Mouse (Mus musculus): Measurements from ENCODE around the gene Cep295nl.
"Not testable (repeated sequence)": the region's sequence is repeated elsewhere in the genome, so short reads cannot be mapped to it uniquely, and the experiment has no call there.

Cep295nl gene

DNA sequence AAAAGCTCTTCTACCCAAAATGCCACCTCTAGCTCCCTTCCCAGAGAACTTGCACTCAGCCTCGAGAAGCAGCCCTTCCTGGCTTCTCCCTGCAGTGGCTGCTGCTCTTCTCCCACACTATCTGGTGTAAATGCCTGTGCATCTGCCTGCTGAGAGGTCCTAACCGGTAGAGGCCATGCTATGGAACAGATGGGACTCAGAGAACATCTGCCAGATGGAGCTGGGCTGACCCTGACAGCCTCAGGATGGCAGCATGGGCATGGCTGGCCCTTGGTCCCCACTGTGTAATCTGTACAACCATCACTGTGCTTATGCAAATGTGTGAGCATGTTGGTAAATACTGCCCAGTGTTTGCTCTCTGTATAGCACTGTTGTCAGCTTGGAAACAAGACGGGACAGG is 19.7 kb downstream of the Cep295nl start:
- in situ Hi-C loops (cut with MboI, MseI), result no loop called here

DNA sequence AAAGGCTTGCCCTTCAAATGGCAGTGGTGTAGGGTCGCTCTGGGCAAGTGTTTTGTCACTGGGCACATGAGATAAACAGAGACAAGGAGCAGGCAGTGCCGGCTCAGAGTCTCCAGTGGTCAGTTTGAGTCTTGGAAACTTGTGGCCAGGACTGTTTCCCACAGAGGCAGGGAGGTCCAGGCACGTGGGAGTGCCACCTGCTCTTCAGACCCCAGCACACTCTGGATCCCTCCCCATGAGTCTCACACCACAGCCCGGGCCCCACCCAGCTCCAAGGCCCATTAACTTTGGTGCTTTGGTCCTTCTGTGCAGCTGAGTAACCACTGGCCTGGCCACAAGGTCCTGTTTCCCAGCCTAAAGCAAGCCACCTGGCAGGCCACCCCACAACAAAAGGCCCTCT is 20.3 kb downstream of the Cep295nl start:
- in situ Hi-C loops (cut with MboI, MseI), result no loop called here

- in situ Hi-C loops (cut with MboI, MseI), result no loop called here
These were observed 20.8 kb downstream of the Cep295nl start for GRCm38 (mm10) chr11:118321500-118321899.

- in situ Hi-C loops (cut with MboI, MseI), result no loop called here
These were observed 23.6 kb downstream of the Cep295nl start for GRCm38 (mm10) chr11:118318678-118319077.

DNA sequence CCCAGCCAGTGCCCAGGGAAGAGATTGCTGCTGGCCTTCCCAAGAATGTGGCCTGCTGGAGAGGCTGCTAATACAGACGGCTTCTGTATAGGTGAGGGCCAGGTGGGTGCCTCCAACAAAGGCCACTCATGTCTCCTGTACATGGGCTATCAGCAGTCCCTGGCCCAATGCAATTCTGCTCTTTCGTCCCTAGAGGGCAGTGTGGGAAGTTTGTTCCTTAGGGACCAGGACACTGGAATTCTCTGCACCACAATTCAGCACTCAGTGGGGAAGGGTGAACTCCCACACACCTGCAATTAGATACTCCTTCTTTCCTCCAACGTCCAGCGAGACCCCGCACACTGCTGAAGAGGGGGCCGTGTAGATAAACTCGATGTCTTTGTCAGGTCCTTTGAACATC is 25.2 kb downstream of the Cep295nl start:
- in situ Hi-C loops (cut with MboI, MseI), result no loop called here

- in situ Hi-C loops (cut with MboI, MseI), result no loop called here
These were observed 26.0 kb downstream of the Cep295nl start for GRCm38 (mm10) chr11:118316231-118316806.

- in situ Hi-C loops (cut with MboI, MseI), result no loop called here
These were observed 30.1 kb downstream of the Cep295nl start for GRCm38 (mm10) chr11:118312132-118312723.

DNA sequence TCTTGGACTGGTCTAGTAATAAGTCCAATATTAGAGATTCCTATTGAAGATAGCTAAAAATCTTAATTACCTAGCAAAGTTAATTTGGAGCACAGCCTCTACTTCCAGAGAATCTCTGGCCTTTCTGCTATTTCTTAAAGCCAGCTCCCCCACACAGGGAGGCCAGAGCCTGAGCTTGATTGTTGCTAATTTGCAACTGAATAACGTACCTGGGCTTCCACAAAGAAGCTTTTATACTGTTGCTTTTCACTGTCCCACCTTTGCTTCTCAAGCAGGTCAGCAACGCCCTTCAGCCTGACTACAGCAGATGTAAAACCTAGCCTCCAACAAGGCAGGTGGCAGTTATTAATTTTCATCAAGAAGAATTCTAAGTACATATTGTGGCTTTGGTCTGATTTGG is 34.3 kb downstream of the Cep295nl start:
- in situ Hi-C loops (cut with MboI, MseI), result not testable (repeated sequence)

GRCm38 (mm10) chr11:118303959-118304358 is 38.3 kb downstream of the Cep295nl start:
- in situ Hi-C loops (cut with MboI, MseI), result not testable (repeated sequence)

- in situ Hi-C loops (cut with MboI, MseI), result no loop called here
These were observed 43.5 kb downstream of the Cep295nl start for GRCm38 (mm10) chr11:118298810-118299209.

- in situ Hi-C loops (cut with MboI, MseI), result no loop called here
These were observed 44.3 kb downstream of the Cep295nl start for GRCm38 (mm10) chr11:118297967-118298366.

GRCm38 (mm10) chr11:118295026-118295425 is 47.3 kb downstream of the Cep295nl start:
- in situ Hi-C loops (cut with MboI, MseI), result no loop called here

GRCm38 (mm10) chr11:118292671-118293070 is 49.6 kb downstream of the Cep295nl start:
- in situ Hi-C loops (cut with MboI, MseI), result no loop called here

- in situ Hi-C loops (cut with MboI, MseI), result loop anchor here (5.0 kb wide), 1 partner anchor 38 kb away; no protein-coding TSS in a partner anchor
These were observed 52.1 kb downstream of the Cep295nl start, which contains the start of gene Usp36 for GRCm38 (mm10) chr11:118289999-118290889. TSS of gene Usp36 (minus strand) at chr11:118290244.

DNA sequence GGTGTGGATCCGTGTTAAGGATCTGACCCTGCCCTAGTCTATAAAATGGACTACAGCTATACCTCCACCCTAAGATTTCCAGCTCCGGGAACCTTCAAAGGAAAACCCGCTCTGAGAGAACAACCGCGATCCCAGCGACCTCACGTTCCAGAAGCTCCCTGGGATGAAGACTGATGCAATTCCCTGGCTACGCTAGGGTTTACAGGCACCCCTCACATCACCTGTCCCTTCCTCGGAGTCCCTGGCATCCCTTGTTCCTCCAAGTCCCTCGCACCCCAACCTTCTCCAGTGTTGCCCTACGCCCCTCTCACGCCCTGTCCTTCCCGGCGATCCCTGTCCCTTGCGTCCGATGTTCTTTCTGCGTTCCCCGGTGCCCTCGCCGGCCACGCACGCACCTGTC is 52.7 kb downstream of the Cep295nl start:
- in situ Hi-C loops (cut with MboI, MseI), result loop anchor here (5.0 kb wide), 1 partner anchor 37 kb away; no protein-coding TSS in a partner anchor

DNA sequence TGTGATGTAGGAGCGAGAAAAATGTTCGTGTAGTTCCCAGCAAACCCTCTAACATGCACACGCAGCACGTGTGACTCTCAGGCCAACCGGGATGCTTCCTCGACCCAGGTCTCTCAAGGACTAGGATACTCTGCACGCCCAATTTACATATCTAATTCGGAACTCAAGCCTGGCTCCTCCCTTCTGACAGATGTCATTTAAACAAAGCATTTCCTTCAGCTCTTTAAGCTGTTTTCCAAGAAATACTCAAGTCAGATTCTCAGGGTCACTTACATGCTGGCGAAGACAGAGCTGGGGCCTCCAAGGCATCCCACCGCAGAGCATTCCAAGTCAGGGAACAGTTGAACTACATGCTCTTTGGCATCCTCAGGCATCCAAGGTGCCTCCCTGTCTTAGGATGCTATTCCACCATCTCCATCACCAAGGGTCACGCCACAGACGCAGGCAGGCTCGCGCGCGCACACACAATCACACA is 53.2 kb downstream of the Cep295nl start:
- in situ Hi-C loops (cut with MboI, MseI), result loop anchor here (5.0 kb wide), 1 partner anchor 37 kb away; no protein-coding TSS in a partner anchor

DNA sequence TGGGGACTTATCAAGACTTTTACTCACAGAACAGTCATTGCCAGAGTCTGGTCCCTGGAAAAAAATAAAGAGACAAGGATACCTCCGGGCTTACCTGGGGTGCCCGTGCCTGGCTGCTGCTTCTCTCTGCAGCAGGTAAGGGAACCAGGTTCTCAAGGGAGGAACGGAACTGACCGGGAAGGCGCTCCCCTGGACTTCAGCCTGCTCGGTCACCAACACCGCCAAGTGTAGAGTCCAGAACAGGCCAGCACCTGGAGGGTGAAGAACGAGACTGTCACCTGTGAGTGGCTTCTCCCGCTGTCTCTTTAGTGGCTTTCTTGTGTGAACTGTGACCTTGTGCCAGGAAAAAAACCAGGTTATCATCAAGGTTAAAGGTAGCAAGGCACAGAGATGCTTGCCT is 54.7 kb downstream of the Cep295nl start:
- in situ Hi-C loops (cut with MboI, MseI), result loop anchor here (5.0 kb wide), 1 partner anchor 35 kb away; no protein-coding TSS in a partner anchor

GRCm38 (mm10) chr11:118286434-118286833 is 55.9 kb downstream of the Cep295nl start:
- in situ Hi-C loops (cut with MboI, MseI), result loop anchor here (5.0 kb wide), 1 partner anchor 34 kb away; no protein-coding TSS in a partner anchor

DNA sequence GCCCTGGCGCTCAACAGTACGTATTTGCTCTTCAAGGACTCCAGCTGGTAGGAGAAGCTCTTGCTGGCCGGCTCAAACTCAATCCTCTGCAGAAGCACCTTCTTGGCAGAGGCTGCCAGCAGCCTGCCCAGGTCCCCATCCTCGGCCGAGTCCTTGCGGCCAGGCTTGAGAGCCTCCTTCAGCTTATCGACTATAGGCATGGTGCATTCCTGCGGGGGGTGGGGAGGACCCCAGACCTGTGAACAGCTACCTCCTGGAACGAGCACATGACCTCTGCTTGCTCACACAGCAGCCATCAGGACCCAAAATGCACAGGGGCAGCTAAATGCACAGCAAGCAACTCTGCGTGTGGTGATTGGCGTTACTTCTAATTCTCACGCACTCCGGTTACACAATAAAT is 56.5 kb downstream of the Cep295nl start:
- in situ Hi-C loops (cut with MboI, MseI), result loop anchor here (5.0 kb wide), 1 partner anchor 33 kb away; no protein-coding TSS in a partner anchor

All from T-helper 2 cell (primary cell).